Mouse (Mus musculus): ENCODE measurements around the gene Ripk4.

DNA sequence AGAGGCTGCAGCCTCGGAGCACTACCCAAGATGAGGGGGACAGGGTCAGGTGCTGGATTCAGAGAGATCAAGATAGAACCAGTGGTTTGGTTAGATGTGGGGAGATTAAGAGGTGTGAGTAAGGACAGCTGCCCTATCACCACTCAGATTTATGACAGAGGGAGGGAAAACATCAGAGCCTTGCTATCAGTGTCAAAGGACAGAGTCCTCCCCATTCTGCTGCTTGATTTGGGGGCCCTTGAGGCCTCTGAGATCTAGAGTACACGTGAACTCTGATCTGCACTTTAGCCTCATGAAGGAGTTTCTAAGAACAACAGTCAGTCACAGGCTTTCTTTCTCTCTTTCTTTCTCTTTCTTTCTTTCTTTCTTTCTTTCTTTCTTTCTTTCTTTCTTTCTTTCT lies 30.0 kb downstream of the Ripk4 start:
- TF ChIP-seq CTCF (IDR thresholded peaks at IDR 0.05; ENCODE audit: low read depth, low read length) (no peak), EP300 (IDR thresholded peaks at IDR 0.05; ENCODE audit: insufficient read depth, low read depth, low read length) (no peak), POLR2A (IDR thresholded peaks at IDR 0.05; ENCODE audit: insufficient read depth, low read length) (no peak)

All from ES-Bruce4 (cell line).